Mouse (Mus musculus) thymus, postnatal 4 days (tissue): Measurements from ENCODE around the gene Olfr1251.
"Not testable (repeated sequence)": the region's sequence is repeated elsewhere in the genome, so short reads cannot be mapped to it uniquely, and the experiment has no call there.

Experiments used
- DNase-seq: peaks from one replicate; pipeline ENCODE4 v3.0.0; 2021

Gene Olfr1251

GRCm38 (mm10) chr2:89671836-89672235, at the start of gene Olfr1251:
Gene Olfr1251, minus strand, starts transcription at chr2:89671936.
- no peak for DNase-seq

GRCm38 (mm10) chr2:89691980-89692379, 20.2 kb upstream of the Olfr1251 start:
- no peak for DNase-seq

- no peak for DNase-seq
Measured at GRCm38 (mm10) chr2:89661367-89661766, 10.4 kb downstream of the Olfr1251 start, which contains the start of gene Olfr1250. Gene Olfr1250, minus strand, starts transcription at chr2:89661467.

GRCm38 (mm10) chr2:89634883-89635282, 36.9 kb downstream of the Olfr1251 start, which contains the start of gene Olfr1249:
Gene Olfr1249, minus strand, starts transcription at chr2:89634983.
- no peak for DNase-seq

GRCm38 (mm10) chr2:89618145-89618544, 53.6 kb downstream of the Olfr1251 start, which contains the start of gene Olfr1248:
Gene Olfr1248, minus strand, starts transcription at chr2:89618245.
- not testable (repeated sequence) for DNase-seq
